Mouse (Mus musculus) embryonic fibroblast, embryonic 13.5 days (primary cell): ENCODE results near the gene Efcab8.

Source experiments
- CTCF ChIP-seq: IDR thresholded peaks from 2 replicates; pipeline ENCODE4 v1.5.1; 2011; ENCODE audit warnings: mild to moderate bottlenecking, control low read depth, low read length, moderate library complexity, borderline replicate concordance; ENCODE audit not compliant: insufficient read depth
- POLR2A ChIP-seq: IDR thresholded peaks from 2 replicates; pipeline ENCODE4 v1.6.1; 2011; ENCODE audit warnings: low read depth, mild to moderate bottlenecking, control low read depth, low read length, moderate library complexity

- TF ChIP-seq CTCF, result no peak
- TF ChIP-seq POLR2A, result no peak
Observed at GRCm38 (mm10) chr2:153853544-153853943, 73.8 kb downstream of the Efcab8 start.
